Mouse (Mus musculus): ENCODE results near the gene Selenbp1. TPM values are rescaled to one million over a fixed set of nuclear protein-coding genes. Genes with fewer than 3 reads are reported as not detected.
"Not testable (repeated sequence)": the region's sequence is repeated elsewhere in the genome, so short reads cannot be mapped to it uniquely, and the experiment has no call there.

Selenbp1 gene
- total RNA-seq, 2 experiments from 2014 or later, result 53.7 to 58.5 TPM

GRCm38 (mm10) chr3:94931427-94932082 is 1.3 kb upstream of the Selenbp1 start:
- intact Hi-C loops (cut with DNase I), result not testable (repeated sequence)

DNA sequence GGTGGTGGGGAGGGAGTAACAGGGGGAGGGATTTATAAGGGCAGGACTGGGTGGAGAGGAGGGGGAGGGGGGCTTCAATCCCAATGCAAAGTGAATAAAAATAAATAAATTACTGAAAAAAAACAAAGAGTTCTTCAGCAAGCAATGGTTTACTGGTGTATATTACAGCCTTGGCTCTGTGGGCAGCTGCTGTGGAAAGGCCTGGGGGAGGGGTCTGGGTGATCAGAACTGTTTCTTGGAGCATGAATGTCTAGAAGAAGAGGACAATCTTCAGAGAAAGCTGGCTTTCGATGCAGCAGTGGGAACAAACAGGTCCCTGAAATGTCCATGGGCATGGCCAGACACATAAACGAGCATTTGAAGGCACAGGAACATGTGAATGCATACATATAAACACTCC is 577 bp upstream of the Selenbp1 start:
- intact Hi-C loops (cut with DNase I), result not testable (repeated sequence)

More at GRCm38 (mm10) chr3:94931427-94932082, 1.3 kb upstream of the Selenbp1 start:
- not testable (repeated sequence) for DNase-seq

DNA sequence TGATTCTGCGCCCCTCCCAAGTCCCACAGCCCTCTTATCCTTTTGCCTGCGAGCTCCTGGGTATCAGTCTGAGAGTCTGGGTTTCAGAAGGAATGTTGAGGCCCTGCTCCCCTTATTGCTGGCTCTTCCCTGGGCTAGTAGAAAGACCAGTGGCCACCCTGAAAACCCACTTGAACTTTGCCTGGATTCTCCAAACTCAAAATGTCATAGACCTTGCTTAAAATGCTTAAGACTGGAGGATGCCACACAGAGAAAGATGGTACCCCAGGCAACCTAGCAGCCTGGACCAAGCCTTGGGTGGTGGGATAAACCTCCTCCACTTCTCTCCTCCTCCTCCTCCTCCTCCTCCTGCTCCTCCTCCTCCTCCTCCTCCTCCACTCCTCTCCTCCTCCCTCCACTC is 748 bp downstream of the Selenbp1 start:
- intact Hi-C loops (cut with DNase I); DNase-seq: not testable (repeated sequence)

More for the DNA sequence above, 577 bp upstream of the Selenbp1 start:
- not testable (repeated sequence) for DNase-seq

DNA sequence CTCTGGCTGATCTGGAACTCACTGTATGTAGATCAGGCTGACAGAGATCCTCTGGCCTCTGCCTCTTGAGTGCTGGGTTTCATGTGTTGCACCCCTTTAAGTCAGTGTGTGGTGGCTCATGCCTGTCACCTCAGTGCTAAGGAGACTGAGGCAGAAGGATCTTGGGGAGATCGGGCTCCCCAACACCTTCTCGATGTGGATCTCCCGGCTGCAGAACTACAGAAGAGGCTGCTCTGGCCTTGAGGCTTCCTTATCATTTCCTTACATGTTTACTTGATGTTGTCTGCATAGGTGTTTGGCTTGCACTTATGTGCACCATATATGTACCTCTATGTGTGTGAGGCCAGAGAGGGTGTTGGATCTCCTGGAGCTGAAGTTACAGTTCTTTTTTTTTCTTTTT is 1.7 kb downstream of the Selenbp1 start:
- DNase-seq; intact Hi-C loops (cut with DNase I): not testable (repeated sequence)

DNA sequence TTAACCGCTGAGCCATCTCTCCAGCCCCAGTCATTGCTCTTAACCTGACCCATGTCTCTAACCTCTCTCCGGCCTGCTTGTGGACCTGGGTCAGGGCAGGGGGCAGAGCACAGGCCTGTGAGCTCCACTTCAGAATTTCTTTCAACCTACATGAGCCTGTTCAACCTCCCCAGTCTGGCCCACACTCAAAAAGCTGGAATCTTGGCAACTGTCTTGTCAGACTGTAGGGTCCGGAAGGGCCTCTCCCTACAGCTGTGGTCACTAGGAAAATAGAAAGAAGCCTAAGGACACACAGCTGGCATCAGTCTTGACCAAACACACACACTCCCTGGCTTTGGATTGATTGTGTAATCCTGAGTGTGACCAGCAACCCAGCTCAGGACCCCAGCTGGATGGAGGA is 2.5 kb downstream of the Selenbp1 start:
- intact Hi-C loops (cut with DNase I), result not testable (repeated sequence)
- peak; percentile 88 to 92 for DNase-seq

- intact Hi-C loops (cut with DNase I), result not testable (repeated sequence)
Observed at GRCm38 (mm10) chr3:94936147-94936546, 3.3 kb downstream of the Selenbp1 start.

DNA sequence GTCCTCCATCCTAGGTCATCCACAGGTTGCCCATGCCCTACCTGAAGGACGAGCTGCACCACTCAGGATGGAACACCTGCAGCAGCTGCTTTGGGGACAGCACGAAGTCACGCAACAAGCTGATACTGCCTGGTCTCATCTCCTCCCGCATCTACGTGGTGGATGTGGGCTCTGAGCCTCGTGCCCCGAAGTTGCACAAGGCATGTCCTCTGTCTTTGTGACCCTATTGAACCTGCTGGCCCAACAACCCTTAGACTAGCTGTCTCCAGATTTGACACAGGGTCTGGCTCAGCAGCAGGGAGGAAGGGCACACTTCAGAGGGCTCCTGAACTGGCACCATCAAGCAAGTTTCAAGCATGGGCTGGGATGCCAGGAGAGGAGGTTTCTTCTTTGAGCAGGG is 4.3 kb downstream of the Selenbp1 start:
- intact Hi-C loops (cut with DNase I); DNase-seq: not testable (repeated sequence)

More at GRCm38 (mm10) chr3:94936147-94936546, 3.3 kb downstream of the Selenbp1 start:
- DNase-seq, result not testable (repeated sequence)

DNA sequence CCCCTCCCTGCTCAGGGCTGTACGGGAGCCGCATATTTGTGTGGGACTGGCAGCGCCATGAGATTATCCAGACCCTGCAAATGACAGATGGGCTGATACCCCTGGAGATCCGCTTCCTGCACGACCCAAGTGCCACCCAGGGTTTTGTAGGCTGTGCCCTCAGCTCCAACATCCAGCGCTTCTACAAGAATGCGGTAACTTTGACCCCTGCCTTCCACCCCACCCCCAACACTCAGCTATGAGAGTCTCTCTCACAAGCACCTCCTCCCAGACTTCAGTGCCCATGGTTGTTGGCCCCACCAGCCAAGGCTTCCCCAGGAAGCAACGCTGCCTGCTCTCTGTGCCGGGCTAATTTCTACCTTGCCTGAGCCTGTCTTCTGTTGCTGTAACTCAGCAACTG is 7.2 kb downstream of the Selenbp1 start:
- DNase-seq; intact Hi-C loops (cut with DNase I): not testable (repeated sequence)

DNA sequence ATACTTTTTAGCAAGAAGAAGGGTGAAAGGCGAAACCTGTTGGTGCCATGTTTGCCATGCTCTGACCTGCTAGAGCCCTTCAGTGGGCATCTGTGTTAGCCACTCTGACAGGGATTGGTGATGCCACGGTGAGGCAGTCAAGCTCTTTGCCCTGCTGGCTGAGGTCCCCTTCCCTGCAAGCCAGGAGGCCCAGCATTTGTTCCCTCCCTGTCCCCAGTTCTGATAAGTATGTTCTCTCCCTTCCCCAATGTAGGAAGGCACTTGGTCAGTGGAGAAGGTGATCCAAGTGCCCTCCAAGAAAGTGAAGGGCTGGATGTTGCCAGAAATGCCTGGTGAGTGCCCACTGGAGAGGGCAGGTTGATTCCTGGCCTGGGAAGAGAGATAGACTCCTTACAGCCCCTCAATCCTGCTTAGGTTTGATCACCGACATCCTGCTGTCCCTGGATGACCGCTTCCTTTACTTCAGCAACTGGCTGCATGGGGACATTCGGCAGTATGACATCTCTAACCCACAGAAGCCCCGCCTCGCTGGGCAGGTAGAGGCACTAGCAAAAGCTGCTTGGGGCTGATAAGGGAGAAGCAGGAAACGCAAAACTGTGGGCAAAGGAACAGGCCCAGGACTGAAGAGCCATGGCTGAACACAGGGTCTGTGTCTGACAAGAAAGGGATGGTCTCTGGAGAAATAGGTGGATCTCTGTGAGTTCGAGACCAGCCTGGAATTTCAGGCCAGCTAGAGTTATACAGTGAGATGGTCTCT is 9.5 kb downstream of the Selenbp1 start:
- intact Hi-C loops (cut with DNase I); DNase-seq: not testable (repeated sequence)

- DNase-seq, result not testable (repeated sequence)
- intact Hi-C loops (cut with DNase I), result loop anchor here (2.0 kb wide), 1 partner anchor 239 kb away; no protein-coding TSS in a partner anchor
Observed at GRCm38 (mm10) chr3:94943706-94944105, 10.8 kb downstream of the Selenbp1 start.

DNA sequence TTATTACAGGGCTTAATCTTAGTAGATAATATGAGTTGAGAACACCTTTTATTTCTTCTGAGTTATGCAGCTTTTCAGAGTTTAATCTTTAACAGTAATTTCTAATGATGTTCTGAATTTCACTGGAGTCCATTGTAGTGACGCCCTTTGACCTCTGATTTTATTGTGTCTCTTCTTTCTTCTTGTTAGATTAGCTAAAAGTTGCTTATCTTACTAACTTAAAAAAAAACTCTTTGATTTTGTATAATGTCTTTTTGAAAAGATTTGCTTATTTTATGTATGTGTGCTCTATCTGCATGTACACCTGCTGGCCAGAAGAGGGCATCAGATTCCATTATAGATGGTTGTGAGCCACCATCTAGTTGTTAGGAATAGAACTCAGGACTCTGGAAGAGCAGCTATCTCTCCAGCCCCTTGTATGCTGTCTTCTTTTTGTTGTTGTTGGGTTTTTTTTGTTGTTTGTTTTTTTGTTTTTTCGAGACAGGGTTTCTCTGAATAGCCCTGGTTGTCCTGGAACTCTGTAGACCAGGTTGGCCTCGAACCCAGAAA is 15.3 kb downstream of the Selenbp1 start:
- DNase-seq, result no peak
- intact Hi-C loops (cut with DNase I), result loop anchor here (1.0 kb wide), 1 partner anchor 49 kb away; no protein-coding TSS in a partner anchor

- no peak for DNase-seq
- intact Hi-C loops (cut with DNase I), result no loop called here
Observed at GRCm38 (mm10) chr3:94949645-94950044, 16.8 kb downstream of the Selenbp1 start.

GRCm38 (mm10) chr3:94952806-94953205 is 19.9 kb downstream of the Selenbp1 start:
- DNase-seq, result no peak

GRCm38 (mm10) chr3:94953384-94953763 is 20.5 kb downstream of the Selenbp1 start:
- intact Hi-C loops (cut with DNase I), result no loop called here
- no peak for DNase-seq

More at GRCm38 (mm10) chr3:94952806-94953205, 19.9 kb downstream of the Selenbp1 start:
- intact Hi-C loops (cut with DNase I), result no loop called here

DNA sequence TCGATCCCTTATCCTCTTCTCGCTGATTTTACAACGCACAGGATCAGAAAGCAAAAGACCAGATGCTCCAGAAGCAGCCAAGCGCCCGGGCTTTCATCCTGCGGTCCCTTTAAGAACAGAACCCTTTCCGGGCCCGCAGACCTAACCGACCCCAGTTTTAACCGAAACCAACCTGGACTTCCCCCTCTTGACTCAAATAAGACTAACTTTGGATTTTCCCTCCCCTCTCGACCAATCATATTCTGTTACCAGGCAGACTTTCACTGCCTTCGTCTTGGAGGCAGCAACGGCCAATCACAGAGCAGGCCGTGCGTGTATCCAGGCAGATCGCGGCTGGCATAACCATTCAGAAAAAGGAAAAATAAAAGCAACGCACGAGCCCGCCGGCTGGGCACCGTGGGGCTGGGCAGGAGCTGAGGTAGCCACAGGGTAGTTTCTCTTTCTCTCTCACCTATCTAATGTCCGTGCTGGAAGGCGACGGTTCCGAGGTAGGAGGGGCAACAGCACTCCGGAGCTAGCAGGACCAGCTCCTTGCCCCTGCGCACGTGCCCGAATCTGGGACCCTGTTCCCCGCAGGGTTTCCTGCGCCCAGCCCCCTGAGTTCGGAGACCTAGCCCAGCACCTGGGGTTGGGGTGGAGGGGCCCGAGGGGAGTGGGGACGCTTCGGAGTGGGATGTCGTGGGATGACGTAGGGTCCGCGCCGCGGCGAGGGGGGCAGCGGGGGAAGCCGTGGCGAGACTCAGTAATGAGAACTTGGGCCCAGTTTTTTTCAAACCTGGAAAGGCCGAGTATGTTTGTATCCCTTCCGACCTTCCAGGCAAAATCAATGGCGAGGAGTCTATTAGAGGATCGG is 21.1 kb downstream of the Selenbp1 start, which contains the start of gene Rfx5:
Gene Rfx5 (plus strand): TSS at position 312 of the 853 bp plus-strand sequence.
- peak; percentile 95 to 97 for DNase-seq
- intact Hi-C loops (cut with DNase I), result loop anchor here (2.0 kb wide), 1 partner anchor 21 kb away; the partner anchor contains the start of gene Pi4kb

DNA sequence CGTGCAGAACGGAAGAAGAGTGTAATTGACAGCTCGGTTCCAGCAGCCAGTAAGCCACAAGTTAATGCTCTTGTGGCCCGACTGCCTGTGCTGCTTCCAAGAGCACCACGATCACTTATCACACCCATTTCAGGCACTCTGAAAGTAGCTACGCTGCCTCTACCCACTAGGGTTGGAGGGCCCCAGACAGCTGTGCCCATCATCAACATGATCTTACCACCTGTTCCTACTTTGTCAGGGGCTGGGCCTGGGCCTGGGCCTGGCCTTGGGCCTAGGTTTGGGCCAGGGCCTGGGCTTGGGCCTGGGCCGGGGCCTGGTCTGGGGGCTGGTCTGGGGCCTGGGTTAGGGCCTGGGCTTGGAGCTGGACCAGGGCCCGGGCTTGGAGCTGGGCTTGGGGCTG is 25.4 kb downstream of the Selenbp1 start:
- intact Hi-C loops (cut with DNase I), result no loop called here
- DNase-seq, result no peak

DNA sequence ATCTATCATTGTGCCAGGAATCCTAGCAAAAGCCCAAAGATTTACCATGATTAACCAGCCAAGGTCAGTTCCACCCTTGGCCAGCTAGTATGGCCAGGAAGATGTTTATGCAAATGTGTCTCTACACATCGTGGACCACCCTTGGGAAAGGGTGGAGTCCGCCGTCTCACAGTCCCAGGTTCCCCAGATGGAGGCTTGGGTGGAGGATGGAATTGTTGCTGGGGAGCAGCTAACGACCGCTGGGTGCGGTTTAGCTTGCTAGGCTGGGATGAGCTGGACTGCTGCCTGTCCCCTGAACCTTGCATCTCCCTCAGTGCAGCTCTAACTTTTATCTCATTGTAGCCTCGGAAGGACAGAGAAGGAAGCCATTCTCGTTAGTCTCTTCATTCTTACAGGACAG is 27.0 kb downstream of the Selenbp1 start:
- no peak for DNase-seq
- intact Hi-C loops (cut with DNase I), result no loop called here

DNA sequence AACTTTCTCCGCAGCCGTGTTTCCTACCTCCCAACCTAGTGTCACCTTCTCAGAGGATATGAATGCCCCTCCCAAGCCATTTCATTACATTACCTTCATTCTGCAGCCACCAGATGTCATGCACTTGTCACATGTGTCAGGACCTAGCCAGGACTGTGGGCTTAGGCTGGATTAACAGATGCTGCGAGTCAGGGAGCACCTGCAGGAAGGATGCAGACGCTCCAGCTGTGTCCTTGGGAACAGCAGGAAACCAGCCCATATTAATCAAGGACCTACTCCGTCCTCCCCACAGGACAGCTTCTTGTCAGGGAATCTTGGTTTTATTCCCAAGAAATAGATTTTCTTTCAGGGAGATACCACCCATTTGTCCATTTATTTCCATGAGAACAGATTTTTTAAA is 27.5 kb downstream of the Selenbp1 start:
- no peak for DNase-seq
- intact Hi-C loops (cut with DNase I), result no loop called here

- DNase-seq, result no peak
- intact Hi-C loops (cut with DNase I), result no loop called here
Observed at GRCm38 (mm10) chr3:94964989-94965388, 32.1 kb downstream of the Selenbp1 start.

GRCm38 (mm10) chr3:94965878-94966277 is 33.0 kb downstream of the Selenbp1 start:
- no peak for DNase-seq
- intact Hi-C loops (cut with DNase I), result no loop called here
